Mouse (Mus musculus): ENCODE measurements around the gene Adcy9.

Adcy9 gene

GRCm38 (mm10) chr16:4420298-4421054 lies at the start of gene Adcy9:
Gene Adcy9 (minus strand): TSS chr16:4420498.
- peak; percentile 91 for DNase-seq (ENCODE audit: low spot score)

DNA sequence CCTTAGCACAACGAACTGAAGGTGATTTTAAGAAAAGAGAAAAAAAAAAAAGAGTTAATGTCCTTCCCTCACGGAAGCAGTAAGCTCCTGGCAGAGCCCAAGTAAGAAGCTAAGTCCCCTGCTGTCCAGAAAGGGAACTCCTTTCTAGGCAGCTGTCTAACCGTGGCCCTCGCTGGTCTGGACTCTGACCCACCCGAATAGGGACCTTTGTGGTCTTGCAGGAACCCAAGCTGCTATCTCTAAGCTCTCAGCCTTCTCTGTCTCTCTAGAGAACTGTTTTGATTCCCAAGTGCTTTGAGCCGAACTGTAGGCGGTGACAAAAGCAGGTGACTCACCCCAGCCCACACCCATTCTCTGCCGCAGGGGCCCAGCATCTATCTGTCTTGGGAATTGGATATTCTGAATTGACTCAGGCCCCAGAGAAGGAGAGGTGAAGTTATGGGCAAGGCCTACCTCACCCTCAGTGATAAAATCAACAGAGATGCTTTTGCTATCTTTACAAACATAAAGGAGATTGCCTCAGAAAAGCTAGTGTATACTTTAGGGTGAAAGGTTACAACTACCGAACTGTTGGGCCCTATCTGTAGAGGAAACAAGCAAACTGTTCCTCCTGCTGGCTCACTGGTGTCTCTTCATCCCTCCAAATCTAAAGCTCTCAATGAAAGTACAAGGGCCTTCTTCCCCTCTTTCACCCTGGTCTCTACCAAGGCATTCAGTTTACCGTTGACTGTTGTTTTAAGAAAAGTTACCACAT lies 49.5 kb upstream of the Adcy9 start:
- no peak for DNase-seq (ENCODE audit: low spot score)

DNA sequence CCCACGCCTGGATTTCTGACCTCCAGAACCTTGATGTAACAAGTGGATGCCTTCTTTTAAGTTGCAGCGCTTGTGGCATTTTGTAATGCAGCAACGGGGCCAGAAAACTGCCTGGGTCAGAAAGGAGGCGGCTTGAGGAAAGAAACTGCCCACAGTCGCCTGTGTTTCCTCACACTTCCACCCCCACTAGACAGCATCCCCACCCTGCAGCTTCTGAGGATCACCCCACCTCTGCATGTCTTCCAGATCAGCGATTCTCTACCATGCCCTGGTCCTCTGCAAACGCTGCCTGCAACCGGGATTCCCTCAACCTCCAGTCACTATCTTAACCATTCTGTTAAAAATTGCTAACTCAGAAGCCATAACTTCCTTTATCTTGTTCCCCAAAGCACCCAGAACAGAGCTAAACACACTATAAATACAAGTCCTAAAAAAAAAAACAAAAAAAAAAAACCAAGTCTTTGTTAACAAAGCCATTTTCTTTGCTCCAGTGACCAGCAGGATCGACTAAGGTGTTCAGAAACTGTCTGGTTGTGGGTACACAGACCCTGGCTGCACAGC lies 44.3 kb upstream of the Adcy9 start:
- no peak for DNase-seq (ENCODE audit: low spot score)

DNA sequence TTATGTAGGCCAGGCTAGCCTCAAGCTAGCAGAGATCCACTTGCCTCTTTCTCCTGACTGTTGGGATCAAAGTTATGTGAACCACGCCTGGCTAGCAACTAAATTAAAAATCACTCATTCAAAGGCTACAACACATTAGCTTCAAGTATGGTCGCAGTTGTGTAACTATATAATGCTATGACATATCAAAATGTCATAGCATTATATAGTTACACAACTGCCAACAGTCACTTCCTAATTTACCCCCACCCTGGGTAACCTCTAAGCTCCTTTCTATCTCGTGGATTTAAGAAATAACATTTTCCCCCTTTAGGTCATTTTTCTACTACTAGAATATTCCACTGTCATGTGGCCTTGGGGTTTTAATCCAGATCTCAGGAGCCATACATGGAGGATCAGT lies 37.6 kb upstream of the Adcy9 start:
- no peak for DNase-seq (ENCODE audit: low spot score)

DNA sequence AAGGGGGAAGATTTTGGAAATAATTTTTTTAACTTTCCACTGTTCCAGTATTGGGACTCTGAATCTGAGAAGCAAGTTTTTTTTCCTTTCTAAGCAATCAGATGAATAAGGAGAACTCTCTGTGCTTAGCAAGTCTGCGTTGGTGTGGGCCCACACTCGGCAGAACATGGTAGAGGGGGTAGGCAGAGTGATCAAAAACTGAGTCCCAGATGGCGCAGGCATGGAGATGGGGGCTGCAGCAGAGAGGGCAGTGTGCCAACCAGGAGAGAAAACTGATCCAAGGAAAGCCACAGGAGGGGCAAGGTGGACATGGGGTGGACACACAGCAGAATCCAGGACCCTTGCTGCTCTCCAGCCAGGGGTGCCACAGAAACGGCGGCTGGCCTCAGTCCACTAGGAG lies 36.1 kb upstream of the Adcy9 start:
- DNase-seq (ENCODE audit: low spot score): no peak

- peak; percentile 8 for DNase-seq (ENCODE audit: low spot score)
These were observed 35.4 kb upstream of the Adcy9 start for GRCm38 (mm10) chr16:4455693-4456092.

- no peak for DNase-seq (ENCODE audit: low spot score)
These were observed 34.3 kb upstream of the Adcy9 start for GRCm38 (mm10) chr16:4454563-4454962.

- no peak for DNase-seq (ENCODE audit: low spot score)
These were observed 29.1 kb upstream of the Adcy9 start for GRCm38 (mm10) chr16:4449418-4449817.

- DNase-seq (ENCODE audit: low spot score): peak; percentile 11
These were observed 27.9 kb upstream of the Adcy9 start for GRCm38 (mm10) chr16:4448235-4448634.

DNA sequence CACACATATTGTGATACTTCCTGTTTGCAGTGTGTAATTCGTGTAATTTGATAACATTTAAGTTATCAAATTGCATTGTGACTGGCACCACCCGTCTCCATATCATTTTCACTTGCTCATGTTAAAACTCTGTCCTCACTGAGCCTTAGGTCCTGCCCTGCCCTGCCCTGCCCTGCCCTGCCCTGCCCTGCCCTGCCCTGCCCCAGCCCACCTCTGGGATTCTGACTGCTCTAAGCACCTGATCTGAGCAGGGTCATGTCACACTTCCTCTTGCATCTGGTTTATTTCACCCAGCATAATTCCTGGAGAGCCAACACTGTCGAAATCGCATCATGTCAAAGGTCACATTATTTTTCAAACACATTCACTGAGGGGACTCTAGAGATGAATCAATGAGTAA lies 26.1 kb upstream of the Adcy9 start:
- DNase-seq (ENCODE audit: low spot score): no peak

- DNase-seq (ENCODE audit: low spot score): no peak
These were observed 24.1 kb upstream of the Adcy9 start for GRCm38 (mm10) chr16:4444378-4444777.

- DNase-seq (ENCODE audit: low spot score): no peak
These were observed 19.2 kb upstream of the Adcy9 start for GRCm38 (mm10) chr16:4439302-4440066.

DNA sequence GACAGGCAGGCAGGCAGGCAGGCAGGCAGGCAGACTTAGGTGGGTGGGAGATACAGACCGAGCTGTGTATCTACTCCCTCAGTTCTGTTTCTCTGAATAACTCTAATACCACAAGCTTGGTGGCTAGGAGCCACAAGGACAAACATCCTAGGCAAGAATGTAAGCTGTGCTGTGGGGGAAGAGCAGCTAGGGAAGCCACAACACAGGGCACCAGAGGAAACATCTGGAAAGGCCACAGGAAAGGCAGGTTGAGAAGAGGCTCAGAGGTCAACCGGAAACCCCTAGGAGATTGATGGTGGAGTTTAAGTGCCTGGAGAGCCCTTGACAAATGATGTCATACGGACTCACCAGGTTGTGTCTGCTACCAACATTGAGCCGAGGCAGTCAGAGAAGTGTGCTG lies 16.4 kb upstream of the Adcy9 start:
- peak; percentile 38 for DNase-seq (ENCODE audit: low spot score)

DNA sequence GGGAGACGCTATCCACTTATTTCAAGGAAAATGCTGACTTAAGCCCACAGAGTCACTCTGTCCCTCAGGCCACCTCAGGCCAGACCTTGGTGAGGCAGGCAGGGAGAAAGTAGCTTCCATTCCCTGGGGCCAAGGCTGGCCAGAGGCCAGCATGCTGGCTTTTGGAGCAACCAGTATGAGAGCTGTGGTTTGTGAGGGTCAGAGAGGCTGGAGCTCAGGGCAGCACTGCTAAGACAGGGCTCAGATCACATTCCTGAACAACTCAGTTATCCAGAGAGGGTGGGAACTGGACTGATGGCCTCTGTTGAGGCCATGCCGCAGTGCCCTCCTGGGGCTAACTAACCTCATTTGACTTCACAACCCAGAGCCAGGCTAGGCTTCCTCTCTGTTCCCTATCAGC lies 15.1 kb upstream of the Adcy9 start:
- no peak for DNase-seq (ENCODE audit: low spot score)

DNA sequence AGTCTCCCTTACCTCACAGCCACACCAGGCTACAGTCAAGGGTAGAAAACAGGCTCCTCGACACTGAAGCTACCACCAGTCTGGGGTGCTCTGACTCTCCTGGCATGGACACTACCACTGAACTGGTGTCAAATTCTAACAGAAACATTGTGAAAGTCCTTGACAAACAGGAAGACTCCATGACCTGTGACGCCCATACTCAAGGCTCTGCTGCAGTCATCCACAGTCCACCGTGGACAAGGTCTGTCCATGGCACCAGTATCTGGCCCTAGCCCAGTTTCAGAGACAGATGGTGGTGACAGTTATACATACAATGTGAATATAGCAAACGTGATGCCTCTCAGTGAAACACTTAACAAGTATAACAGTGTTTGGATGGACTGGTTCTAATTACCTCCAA lies 11.5 kb upstream of the Adcy9 start:
- DNase-seq (ENCODE audit: low spot score): no peak

- DNase-seq (ENCODE audit: low spot score): no peak
These were observed 10.7 kb upstream of the Adcy9 start for GRCm38 (mm10) chr16:4431013-4431412.

GRCm38 (mm10) chr16:4430232-4430631 lies 9.9 kb upstream of the Adcy9 start:
- no peak for DNase-seq (ENCODE audit: low spot score)

DNA sequence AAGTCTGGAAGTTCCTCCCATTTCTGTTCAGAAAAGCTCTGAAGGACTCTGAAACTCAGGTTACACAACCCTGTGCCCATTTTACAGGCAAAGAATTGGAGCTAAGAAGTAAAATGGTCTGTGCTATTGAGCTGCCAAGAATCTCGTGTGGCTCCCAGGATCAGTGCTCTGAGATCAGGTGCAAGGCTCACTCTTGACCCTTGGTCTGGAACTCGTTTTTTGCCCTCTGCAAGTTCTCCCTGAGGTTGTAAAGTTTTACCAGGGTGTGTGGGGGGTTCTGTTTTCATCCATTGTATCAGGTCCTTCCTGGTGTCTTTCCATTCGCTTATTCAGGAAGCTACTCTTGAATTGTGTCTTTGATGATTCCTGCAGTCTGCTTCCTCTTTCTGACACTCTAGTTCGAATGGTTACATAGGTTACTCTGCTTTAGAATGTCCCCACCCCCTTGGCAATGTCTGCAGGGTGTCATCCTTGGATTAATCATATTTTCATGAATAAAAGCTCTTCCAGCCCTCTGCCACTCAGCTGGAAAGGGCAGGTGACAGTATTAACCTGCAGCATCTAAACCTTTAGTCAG lies 5.4 kb upstream of the Adcy9 start:
- DNase-seq (ENCODE audit: low spot score): no peak

DNA sequence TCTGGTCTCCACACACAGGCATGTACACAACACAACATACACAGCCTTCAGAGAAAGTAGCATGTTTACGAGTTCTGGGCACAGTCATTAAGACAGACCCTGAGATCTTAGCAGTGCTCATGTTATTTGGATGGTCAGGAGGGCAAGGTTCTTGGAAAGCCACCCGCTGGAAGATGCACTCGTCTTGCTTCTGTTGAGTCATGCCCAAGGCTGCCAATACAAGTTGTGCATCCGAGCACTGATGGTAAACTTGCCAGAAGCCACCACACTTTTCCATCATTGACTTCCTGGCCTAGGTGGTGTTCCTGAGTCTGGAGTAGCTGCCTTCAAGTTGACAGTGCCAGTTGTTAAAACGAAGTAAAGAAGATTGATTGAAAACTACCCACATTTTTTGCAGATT lies 3.3 kb upstream of the Adcy9 start:
- no peak for DNase-seq (ENCODE audit: low spot score)

GRCm38 (mm10) chr16:4422991-4423390 lies 2.7 kb upstream of the Adcy9 start:
- no peak for DNase-seq (ENCODE audit: low spot score)

- peak; percentile 63 for DNase-seq (ENCODE audit: low spot score)
These were observed 576 bp downstream of the Adcy9 start for GRCm38 (mm10) chr16:4419546-4420297.

All from embryo, embryonic 10.5 days (tissue).